Mouse (Mus musculus): ENCODE results near the gene Aifm2.

The Aifm2 gene

GRCm38 (mm10) chr10:61781461-61782128, 66.5 kb downstream of the Aifm2 start:
- no peak for DNase-seq

GRCm38 (mm10) chr10:61782799-61783611, 67.9 kb downstream of the Aifm2 start:
- DNase-seq: peak in 1 of 2 experiments; percentile 2

- DNase-seq: peak; percentile 2 to 3
Observed at GRCm38 (mm10) chr10:61783621-61784251, 68.7 kb downstream of the Aifm2 start, which contains the start of gene H2afy2. TSS of gene H2afy2 (minus strand) at chr10:61784147.

GRCm38 (mm10) chr10:61784414-61784813, 69.4 kb downstream of the Aifm2 start:
- no peak for DNase-seq

- no peak for DNase-seq
Observed at GRCm38 (mm10) chr10:61787541-61788313, 72.7 kb downstream of the Aifm2 start.

GRCm38 (mm10) chr10:61788499-61788898, 73.4 kb downstream of the Aifm2 start:
- DNase-seq: no peak

All from thymus, adult 18-20 months (tissue).